8 mouse cellular contexts compared by ENCODE assay signal in the genomic region with DNA sequence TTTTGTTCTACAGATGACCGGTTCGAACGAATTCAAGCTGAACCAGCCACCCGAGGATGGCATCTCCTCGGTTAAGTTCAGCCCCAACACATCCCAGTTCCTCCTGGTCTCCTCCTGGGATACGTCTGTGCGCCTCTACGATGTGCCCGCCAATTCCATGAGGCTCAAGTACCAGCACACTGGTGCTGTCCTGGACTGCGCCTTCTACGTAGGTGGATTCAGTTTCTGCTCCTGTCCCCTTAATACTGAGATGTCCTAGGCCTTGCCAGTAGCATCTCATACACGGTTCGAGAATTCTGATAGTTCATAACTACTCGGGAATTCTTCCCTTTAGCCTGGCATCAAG. TPM values are rescaled to one million over a fixed set of nuclear protein-coding genes. Genes with fewer than 3 reads are reported as not detected.
DNase-seq lines count a peak whose midpoint lies in the region; ATAC-seq and TF ChIP-seq lines count a peak whose summit lies in the region.

No protein-coding gene starts in this region.

- TF ChIP-seq EP300 in heart, postnatal 0 days (IDR thresholded peaks at IDR 0.05; ENCODE audit: low read depth) = no peak

- CTCF ChIA-PET in Patski (lab: Charles Lee) = interaction anchor here (1.9 to 2.2 kb wide), 2 partner anchors 17 to 20 kb away, joined by 6 to 7 read pairs; no protein-coding TSS in a partner anchor

- under 1% methylated on average over 14 of the region's 14 CpGs for WGBS in heart, postnatal 0 days
- under 1% methylated on average over 14 of the region's 14 CpGs for WGBS in hindbrain, embryonic 13.5 days
- WGBS in midbrain, embryonic 13.5 days = under 1% methylated on average over 14 of the region's 14 CpGs

- H3K4me2 ChIP-seq in heart, postnatal 0 days (ENCODE audit: low read depth, low read length) = peak overlapping the region; percentile 84
- H3K4me2 ChIP-seq in hindbrain, embryonic 13.5 days = peak overlapping the region; percentile 86
- H3K4me2 ChIP-seq in midbrain, embryonic 13.5 days (replicated peaks) = peak overlapping the region; percentile 68

- peaks cover 8% of the 10 kb centered on the region; the same call in 1 of the 2 replicates for H3K4me1 ChIP-seq in heart, postnatal 0 days (ENCODE audit: control insufficient read depth, insufficient read depth)
- peaks cover 35% of the 10 kb centered on the region for H3K4me1 ChIP-seq in hindbrain, embryonic 13.5 days (replicated peaks)
- H3K4me1 ChIP-seq in midbrain, embryonic 13.5 days (replicated peaks) = peaks cover 39% of the 10 kb centered on the region

- H3K4me3 ChIP-seq in heart, postnatal 0 days (ENCODE audit: low read depth, low read length) = peak overlapping the region; percentile 84
- H3K4me3 ChIP-seq in hindbrain, embryonic 13.5 days = peak overlapping the region; percentile 72
- H3K4me3 ChIP-seq in midbrain, embryonic 13.5 days (replicated peaks) = peak overlapping the region; percentile 71

- H3K36me3 ChIP-seq in heart, postnatal 0 days (replicated peaks; ENCODE audit: control insufficient read depth, insufficient read depth, low read length) = peaks cover 38% of the 10 kb centered on the region
- H3K36me3 ChIP-seq in hindbrain, embryonic 13.5 days = peaks cover 30% of the 10 kb centered on the region
- H3K36me3 ChIP-seq in midbrain, embryonic 13.5 days = peaks cover 30% of the 10 kb centered on the region

- peak overlapping the region; percentile 89 for H3K27ac ChIP-seq in heart, postnatal 0 days (ENCODE audit: low read depth)
- H3K27ac ChIP-seq in hindbrain, embryonic 13.5 days = peak overlapping the region; percentile 94
- peak overlapping the region; percentile 82 for H3K27ac ChIP-seq in midbrain, embryonic 13.5 days

- intact Hi-C loops in heart, postnatal 10 days (cut with DNase I) = no loop called here
- intact Hi-C loops in left cerebral cortex, postnatal 4 days (cut with DNase I) = loop anchor here (5.0 kb wide), 2 partner anchors 187 to 1913 kb away; no protein-coding TSS in a partner anchor

- no peak for DNase-seq in heart, postnatal 0 days (ENCODE audit: low spot score)
- no peak for DNase-seq in heart, postnatal 10 days
- DNase-seq in Patski (ENCODE audit: low read depth, low spot score) = no peak
- DNase-seq in right cerebral cortex, postnatal 10 days (ENCODE audit: low spot score in 2 of 2) = no peak
- no peak for DNase-seq in left cerebral cortex, postnatal 4 days
- no peak for DNase-seq in adrenal gland, adult 8-10 months

- peaks cover 32% of the 10 kb centered on the region for H3K27me3 ChIP-seq in heart, postnatal 0 days (ENCODE audit: control insufficient read depth, insufficient read depth, low read length)
- no peaks in the 10 kb centered on the region for H3K27me3 ChIP-seq in Patski
- H3K27me3 ChIP-seq in hindbrain, embryonic 13.5 days = peaks cover 38% of the 10 kb centered on the region
- H3K27me3 ChIP-seq in midbrain, embryonic 13.5 days = peaks cover 39% of the 10 kb centered on the region

- peak; percentile 22 for ATAC-seq in heart, postnatal 0 days (ENCODE audit: insufficient read depth, low read depth)
- ATAC-seq in Patski = peak; percentile 9
- peak; percentile 79 for ATAC-seq in hindbrain, embryonic 13.5 days (ENCODE audit: low FRiP score)
- peak; percentile 69 for ATAC-seq in midbrain, embryonic 13.5 days

- H3K9ac ChIP-seq in heart, postnatal 0 days (replicated peaks; ENCODE audit: low read depth, low read length) = peak overlapping the region; percentile 72
- H3K9ac ChIP-seq in hindbrain, embryonic 13.5 days = peak overlapping the region; percentile 88
- H3K9ac ChIP-seq in midbrain, embryonic 13.5 days (replicated peaks) = peak overlapping the region; percentile 81

- H3K9me3 ChIP-seq in heart, postnatal 0 days (replicated peaks; ENCODE audit: control insufficient read depth, low read length) = no peaks in the 10 kb centered on the region
- H3K9me3 ChIP-seq in hindbrain, embryonic 13.5 days = no peaks in the 10 kb centered on the region
- no peaks in the 10 kb centered on the region for H3K9me3 ChIP-seq in midbrain, embryonic 13.5 days

- in situ Hi-C loops in Patski (cut with MboI; ENCODE audit: low pct_unique_long_range_greater_than_20kb) = loop anchor here (25.0 kb wide), 1 partner anchor 1002 kb away; no protein-coding TSS in a partner anchor

- POLR2A ChIA-PET in Patski (lab: Charles Lee) = interaction anchor here (0.7 kb wide), 1 partner anchor 107 kb away, joined by 3 read pairs; no protein-coding TSS in a partner anchor

- no peak for TF ChIP-seq CTCF in heart, postnatal 0 days (IDR thresholded peaks at IDR 0.05; ENCODE audit: low read depth)
- no peak for TF ChIP-seq CTCF in Patski (IDR thresholded peaks at IDR 0.05)

RNA-seq across cellular contexts. Expression of gene Bub3, which starts 0.6 kb away (rescaled TPM):
- 75.8 and 89.9 TPM in 2 replicates for total RNA-seq in heart, postnatal 0 days (2014; rRNA removed; ENCODE audit: low replicate concordance)
- polyA plus RNA-seq in heart, postnatal 0 days (2015; fragmentation: Nextera tagmentation; extraction: Ambion mirVana) = 67.6 and 70.5 TPM in 2 replicates
- 10 to 100 TPM; 45.9 to 48.4 TPM for total RNA-seq in heart, postnatal 10 days (2021)
- 137 TPM for polyA plus RNA-seq in Patski (2021)
- polyA plus RNA-seq in hindbrain, embryonic 13.5 days (2015; fragmentation: Nextera tagmentation; extraction: Ambion mirVana) = 178 and 200 TPM in 2 replicates
- polyA plus RNA-seq in midbrain, embryonic 13.5 days (2015; fragmentation: Nextera tagmentation; extraction: Ambion mirVana) = 206 and 224 TPM in 2 replicates
- total RNA-seq in left cerebral cortex, postnatal 4 days (2021) = 10 to 100 TPM; 56.6 to 59.5 TPM
- total RNA-seq in adrenal gland, adult 8-10 months (2022) = 10 to 100 TPM; 68.7 to 79.5 (median 71.3) TPM

RNA-seq across cellular contexts. Expression of gene Hmx2, which starts 12.1 kb away (rescaled TPM):
- not detected in 2 replicates for total RNA-seq in heart, postnatal 0 days (2014; rRNA removed; ENCODE audit: low replicate concordance)
- polyA plus RNA-seq in heart, postnatal 0 days (2015; fragmentation: Nextera tagmentation; extraction: Ambion mirVana) = not detected in 2 replicates
- total RNA-seq in heart, postnatal 10 days (2021) = not detected
- 0.53 TPM for polyA plus RNA-seq in Patski (2021)
- 2.4 and 3.3 TPM in 2 replicates for polyA plus RNA-seq in hindbrain, embryonic 13.5 days (2015; fragmentation: Nextera tagmentation; extraction: Ambion mirVana)
- polyA plus RNA-seq in midbrain, embryonic 13.5 days (2015; fragmentation: Nextera tagmentation; extraction: Ambion mirVana) = 1.4 and 1.6 TPM in 2 replicates
- total RNA-seq in left cerebral cortex, postnatal 4 days (2021) = not detected
- total RNA-seq in adrenal gland, adult 8-10 months (2022) = not detected

RNA-seq across cellular contexts. Expression of gene Hmx3, which starts 18.0 kb away (rescaled TPM):
- total RNA-seq in heart, postnatal 0 days (2014; rRNA removed; ENCODE audit: low replicate concordance) = not detected in 2 replicates
- polyA plus RNA-seq in heart, postnatal 0 days (2015; fragmentation: Nextera tagmentation; extraction: Ambion mirVana) = not detected in 2 replicates
- total RNA-seq in heart, postnatal 10 days (2021) = not detected
- polyA plus RNA-seq in Patski (2021) = 0.06 TPM
- 1.3 and 1.6 TPM in 2 replicates for polyA plus RNA-seq in hindbrain, embryonic 13.5 days (2015; fragmentation: Nextera tagmentation; extraction: Ambion mirVana)
- 0.50 and 0.99 TPM in 2 replicates for polyA plus RNA-seq in midbrain, embryonic 13.5 days (2015; fragmentation: Nextera tagmentation; extraction: Ambion mirVana)
- total RNA-seq in left cerebral cortex, postnatal 4 days (2021) = not detected
- not detected for total RNA-seq in adrenal gland, adult 8-10 months (2022)

Comparison
In these comparisons a context has a peak if more than half of its experiments do, and no peak if none do; other contexts are left out.
1. ATAC-seq: peak in every context shown above with its lines; median percentile 79 in hindbrain, embryonic 13.5 days; 69 in midbrain, embryonic 13.5 days; 22 in heart, postnatal 0 days; 9 in Patski.